Mouse (Mus musculus) E14TG2a.4 (cell line): ENCODE data around the gene Hsd17b1.

ENCODE experiments used
- CTCF ChIP-seq: conservative IDR thresholded peaks from 2 replicates; pipeline ENCODE4 v1.5.1; 2014; ENCODE audit warnings: low read length
- POU5F1 ChIP-seq: IDR thresholded peaks from 2 replicates; pipeline ENCODE4 v1.6.1; 2014; ENCODE audit warnings: low read length, borderline replicate concordance

- TF ChIP-seq POU5F1 (no peak), CTCF (no peak)
Measured at GRCm38 (mm10) chr11:101064462-101064861, 13.7 kb upstream of the Hsd17b1 start.
